Mouse (Mus musculus): ENCODE data around the gene Popdc2.

- no peak for TF ChIP-seq CTCF (conservative IDR thresholded peaks at IDR 0.05; ENCODE audit: insufficient read depth, insufficient read length, low read depth, low read length)
- no peak for TF ChIP-seq POLR2A (IDR thresholded peaks at IDR 0.05; ENCODE audit: low read depth, low read length)
Measured at GRCm38 (mm10) chr16:38390322-38390721, 28.3 kb downstream of the Popdc2 start.

All from kidney, adult 2 months (tissue).